Mouse (Mus musculus) c-Kit-positive CD71-negative TER-119-negative erythroid progenitor cells, embryonic 14.5 days (primary cell): ENCODE measurements at regions not wholly inside any gene's neighbourhood (a gene's known extent, or its start where the extent isn't known, plus 50 kb on each side); places are given as distances from the start of the nearest gene placed in this dataset.

Source experiments
- DNase-seq: peaks from one replicate; pipeline ENCODE4 v3.0.0-alpha.2; 2013; ENCODE audit warnings: low read depth

DNA sequence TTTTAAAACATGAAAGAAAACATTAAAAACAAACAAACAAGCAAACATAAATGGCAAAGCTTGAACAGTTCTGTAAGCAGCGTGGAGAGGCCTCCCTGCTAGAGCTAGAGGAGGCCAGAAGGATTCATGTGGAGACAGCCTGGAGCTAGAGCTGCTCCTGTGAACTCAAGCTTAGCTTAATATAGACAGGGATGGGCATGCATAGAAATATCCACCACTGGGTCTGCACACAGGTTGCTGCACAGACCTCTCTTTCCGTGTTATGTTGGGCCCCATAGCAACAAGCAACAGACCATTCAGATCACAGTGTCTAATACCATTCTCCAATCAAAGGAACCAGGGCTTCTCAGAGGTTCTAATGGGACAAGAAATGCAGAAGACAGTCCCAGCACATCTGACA, 122.9 kb upstream of the Magi3 start:
- no peak for DNase-seq

DNA sequence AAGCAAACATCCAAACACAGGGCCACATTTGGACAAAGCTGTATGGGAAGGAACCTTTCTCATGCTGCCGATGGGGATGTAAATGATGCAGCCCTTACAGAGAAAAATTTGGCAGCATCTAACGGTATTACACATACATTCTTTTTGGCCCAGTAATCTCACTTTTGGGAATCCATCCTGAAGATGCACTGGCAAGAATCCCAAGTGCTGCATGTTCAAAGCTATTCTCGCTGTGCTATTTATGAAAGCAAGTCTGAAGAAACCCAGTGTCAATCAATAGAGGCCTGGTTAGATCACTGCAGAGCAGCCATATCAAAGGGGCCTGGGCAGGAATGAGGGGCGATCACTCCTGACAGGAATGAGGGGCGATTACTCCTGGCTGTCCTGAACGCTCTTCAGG, 122.0 kb upstream of the Magi3 start:
- no peak for DNase-seq

GRCm38 (mm10) chr3:104340331-104340730, 120.2 kb upstream of the Magi3 start:
- DNase-seq, result peak; percentile 18

DNA sequence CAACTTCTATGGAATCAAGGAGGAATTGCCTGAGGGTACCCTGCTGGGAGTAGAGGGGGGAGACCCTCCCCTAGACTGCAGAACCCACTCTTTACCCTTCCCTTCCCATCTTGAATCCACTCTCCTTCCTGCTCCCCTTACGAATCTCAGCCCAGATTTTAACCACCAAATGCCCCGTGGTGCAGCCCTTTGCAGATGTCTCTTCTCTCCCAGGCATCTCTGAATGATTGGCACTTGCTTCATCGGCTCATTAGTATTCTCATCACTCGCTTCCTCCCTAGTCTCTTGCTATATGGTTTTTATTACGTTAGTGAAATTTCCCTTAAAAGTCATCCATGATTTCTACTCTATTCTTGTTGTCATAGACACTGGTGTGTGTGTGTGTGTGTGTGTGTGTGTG, 116.7 kb upstream of the Magi3 start:
- DNase-seq, result no peak

GRCm38 (mm10) chr3:104336308-104336707, 116.1 kb upstream of the Magi3 start:
- DNase-seq, result no peak

- no peak for DNase-seq
These were observed 114.6 kb upstream of the Magi3 start for GRCm38 (mm10) chr3:104334760-104335159.

GRCm38 (mm10) chr3:104333345-104333744, 113.2 kb upstream of the Magi3 start:
- DNase-seq, result no peak

GRCm38 (mm10) chr3:104330646-104331045, 110.5 kb upstream of the Magi3 start:
- DNase-seq, result no peak

- DNase-seq, result no peak
These were observed 107.7 kb upstream of the Magi3 start for GRCm38 (mm10) chr3:104327829-104328228.

DNA sequence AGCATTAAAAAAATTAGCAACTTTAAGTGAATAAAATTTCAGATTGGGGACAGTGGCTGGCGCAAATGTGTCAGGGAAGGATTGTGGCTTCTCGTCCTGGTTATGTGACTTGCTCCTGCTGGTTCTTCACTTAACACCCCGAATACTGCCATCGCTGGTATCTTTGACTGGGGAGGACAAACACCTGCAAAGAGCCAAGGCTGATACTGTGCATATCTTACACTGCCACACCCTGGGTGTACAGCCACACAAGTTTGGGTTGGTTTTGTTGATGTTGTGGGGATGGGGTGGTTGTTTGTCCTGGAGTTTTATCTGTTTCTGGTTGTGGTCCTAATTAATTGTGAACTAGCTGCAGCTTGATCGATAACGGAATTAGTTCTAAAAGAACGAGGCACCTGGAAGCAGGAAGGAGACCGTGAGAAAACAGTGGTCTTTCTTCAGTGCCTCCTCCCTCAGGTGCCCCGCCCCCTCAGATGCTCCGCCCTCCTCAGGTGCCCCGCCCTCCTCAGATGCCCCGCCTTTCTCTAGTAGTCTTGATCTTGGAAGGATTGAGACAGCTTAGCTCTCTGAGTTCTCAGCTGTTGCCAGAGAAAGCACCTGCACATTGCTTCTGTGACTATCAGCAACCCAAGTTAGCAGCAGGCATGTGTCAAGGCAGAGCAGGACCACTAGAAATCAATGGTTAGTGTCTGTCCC, 107.0 kb upstream of the Magi3 start:
- no peak for DNase-seq

- no peak for DNase-seq
These were observed 102.4 kb upstream of the Magi3 start for GRCm38 (mm10) chr3:104322591-104322990.

GRCm38 (mm10) chr3:104320404-104320803, 100.2 kb upstream of the Magi3 start:
- no peak for DNase-seq

DNA sequence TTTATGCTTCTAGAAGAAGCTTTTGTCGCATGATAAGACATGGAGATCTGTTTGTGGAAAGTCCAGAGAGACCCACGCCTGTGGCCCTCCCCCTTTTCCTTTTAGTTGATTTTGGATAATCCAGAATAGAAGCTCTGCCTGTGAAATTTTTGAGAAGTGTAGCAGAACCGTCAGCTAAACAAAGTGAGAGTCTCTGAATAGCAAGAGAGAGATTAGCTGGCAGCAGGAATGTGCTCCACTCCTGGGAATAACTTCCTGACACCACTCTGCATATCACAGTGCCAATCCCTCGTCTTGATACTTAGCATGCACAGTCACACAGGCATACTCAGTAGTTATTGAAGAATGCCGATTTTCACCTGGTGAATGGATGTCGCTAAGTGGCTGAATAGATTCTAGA, 99.2 kb upstream of the Magi3 start:
- no peak for DNase-seq

DNA sequence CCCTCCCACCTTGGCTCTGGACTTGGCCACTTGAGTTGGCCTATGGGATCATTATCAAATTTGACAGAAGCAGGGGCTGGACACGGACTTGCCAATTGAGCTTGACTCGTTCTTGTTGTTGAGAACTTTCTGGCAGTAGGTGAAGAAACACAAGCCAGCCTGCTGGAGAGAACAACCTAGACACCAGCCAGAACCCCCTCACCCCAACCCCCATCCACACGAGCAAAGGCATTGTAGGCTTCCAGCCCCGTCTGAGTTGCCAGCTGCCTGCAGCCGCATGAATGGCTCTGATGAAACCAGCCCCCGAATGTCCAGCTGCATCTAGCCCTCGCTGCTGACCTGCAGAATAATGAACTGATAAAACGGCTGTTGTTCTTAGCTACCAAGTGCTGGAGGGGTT, 98.7 kb upstream of the Magi3 start:
- DNase-seq, result no peak

- no peak for DNase-seq
These were observed 97.4 kb upstream of the Magi3 start for GRCm38 (mm10) chr3:104317528-104317927.

DNA sequence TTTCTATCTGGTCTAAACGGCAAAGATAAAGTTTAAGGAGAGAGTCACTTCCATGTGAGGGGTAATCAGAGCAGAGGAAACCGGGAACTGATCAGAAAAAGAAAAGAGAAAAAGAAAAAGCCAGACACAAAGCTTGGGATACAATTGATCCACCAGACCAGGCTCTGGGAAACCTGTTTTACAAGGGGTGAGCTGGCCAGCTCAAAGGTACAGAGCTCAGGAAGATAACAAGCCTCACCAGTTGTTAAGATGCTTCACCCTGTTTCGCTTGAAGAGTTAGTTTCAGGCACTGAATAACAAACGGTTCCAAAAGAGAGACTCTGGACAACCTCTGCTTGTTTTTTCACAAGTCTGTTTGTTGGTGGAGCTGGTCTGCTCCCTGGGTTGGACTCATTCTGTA, 92.9 kb upstream of the Magi3 start:
- no peak for DNase-seq

DNA sequence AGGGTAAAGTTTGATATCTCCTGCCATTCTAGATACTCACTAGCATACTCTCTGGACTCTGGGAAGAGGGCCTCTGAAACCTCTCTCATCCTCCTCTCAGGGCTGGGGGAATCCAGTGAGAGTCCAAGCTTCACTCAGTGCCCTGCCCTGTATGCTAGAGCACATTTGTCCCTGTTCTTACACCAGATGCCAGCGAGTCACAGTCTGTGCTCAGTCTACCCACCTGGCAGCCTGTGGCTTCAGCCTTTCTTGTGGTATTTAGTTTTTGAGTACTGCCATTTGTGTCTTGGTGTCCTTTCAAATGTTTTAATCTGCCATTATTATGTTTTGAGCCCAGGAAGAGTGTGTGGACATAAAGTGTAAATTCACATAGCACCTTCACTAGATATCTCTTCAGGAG, 86.8 kb upstream of the Magi3 start:
- no peak for DNase-seq

DNA sequence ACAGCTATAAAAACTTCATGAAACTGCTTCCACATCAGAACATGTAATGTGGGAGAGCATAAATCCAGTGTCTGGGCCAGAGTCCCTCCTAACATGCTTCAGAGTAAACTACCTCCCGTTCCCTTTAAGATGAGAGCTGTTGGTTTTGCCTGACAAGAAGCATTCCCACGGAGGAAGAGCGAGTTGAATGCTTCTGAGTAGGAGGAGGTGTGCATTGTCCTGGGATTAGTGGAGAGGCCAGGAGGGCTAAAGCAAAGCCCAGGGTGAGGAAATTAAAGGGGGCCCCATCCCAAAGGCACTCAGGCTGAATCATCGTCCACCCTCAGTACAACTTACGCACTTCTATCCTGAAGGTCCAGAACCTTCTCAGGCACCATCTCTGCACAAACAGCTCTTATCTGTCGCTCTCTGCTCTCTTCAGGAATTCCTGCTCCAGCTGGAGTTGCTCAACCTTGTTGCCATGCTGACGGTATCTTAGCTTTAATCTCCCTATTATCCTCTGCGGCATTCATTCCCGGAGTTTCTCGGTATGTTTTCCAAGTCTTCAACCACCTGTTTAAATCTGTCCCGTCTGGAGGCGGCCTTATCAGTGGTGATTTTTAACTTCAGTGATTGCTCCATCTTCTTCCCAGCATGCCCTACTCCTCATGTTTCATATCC, 85.9 kb upstream of the Magi3 start:
- no peak for DNase-seq

- DNase-seq, result no peak
These were observed 83.4 kb upstream of the Magi3 start for GRCm38 (mm10) chr3:104303577-104303976.

GRCm38 (mm10) chr3:104300201-104300600, 80.0 kb upstream of the Magi3 start:
- no peak for DNase-seq

DNA sequence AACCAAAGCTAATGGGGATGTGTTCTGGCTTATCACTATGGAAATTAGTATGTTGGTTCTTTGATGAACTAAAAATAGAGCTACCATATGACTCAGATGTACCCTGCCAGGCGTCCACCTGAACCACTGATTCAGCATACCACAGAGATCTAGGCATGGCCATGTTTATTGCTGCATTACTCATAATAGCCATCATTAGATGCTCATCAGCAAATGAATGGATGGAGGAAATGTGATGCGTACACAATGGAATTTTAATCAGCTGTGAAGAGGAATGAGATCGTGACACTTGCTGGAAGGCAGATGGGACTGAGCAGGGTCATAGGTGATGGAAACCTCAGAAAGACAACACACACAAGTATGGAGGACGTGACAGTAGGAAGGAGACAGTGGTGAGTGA, 78.7 kb upstream of the Magi3 start:
- no peak for DNase-seq

DNA sequence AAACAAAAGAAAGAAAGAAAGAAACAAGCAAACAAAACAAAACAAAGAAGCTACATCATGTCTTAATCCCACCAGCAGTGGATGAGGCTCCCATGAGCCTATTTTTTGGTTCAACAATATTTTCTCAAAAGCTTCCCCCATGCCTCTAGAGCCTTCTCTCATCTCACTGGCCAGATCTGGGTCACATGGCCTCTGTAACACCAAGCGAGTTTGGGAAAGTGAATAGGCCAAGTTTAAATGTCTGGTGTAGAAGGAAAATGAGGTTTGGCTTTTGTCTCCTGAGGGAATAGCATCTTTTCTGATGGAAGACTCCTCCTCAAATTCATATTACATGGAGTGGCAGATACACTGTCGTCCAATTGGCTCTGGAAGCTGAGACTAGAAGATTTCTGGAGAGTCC, 78.2 kb upstream of the Magi3 start:
- DNase-seq, result no peak

DNA sequence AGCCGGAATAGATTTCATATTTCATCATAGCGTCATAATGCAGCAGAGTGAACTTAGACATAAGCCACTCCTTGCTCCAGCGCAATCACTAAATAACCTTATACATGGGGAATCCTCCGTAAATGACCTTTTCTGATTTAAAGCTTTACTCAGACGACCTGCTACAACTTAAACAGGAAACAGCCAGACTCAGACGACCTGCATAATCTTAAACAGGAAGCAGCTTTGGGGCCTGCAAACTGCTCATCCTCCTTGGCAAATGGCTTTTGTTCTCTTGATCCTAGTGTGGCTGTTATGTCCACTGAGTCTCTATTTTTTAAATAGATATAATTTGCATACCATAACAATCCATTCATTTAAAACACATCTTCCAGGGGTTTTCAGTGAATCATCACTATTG, 76.9 kb upstream of the Magi3 start:
- DNase-seq, result no peak

- no peak for DNase-seq
These were observed 75.7 kb upstream of the Magi3 start for GRCm38 (mm10) chr3:104295856-104296255.
